Mouse (Mus musculus) heart, adult 2 months (tissue): ENCODE data around the gene Ang. TPM values are rescaled to one million over a fixed set of nuclear protein-coding genes. Genes with fewer than 3 reads are reported as not detected.

Experiments used
- DNase-seq, 2 experiments: peaks; one replicate each; pipeline ENCODE4 v3.0.0; 2021
- H3K27ac ChIP-seq: fragments of 200-600 bp; 2 replicates; pipeline ENCODE4 v1.8.1; 2022
- H3K27me3 ChIP-seq: fragments of 200-500 bp; 2 replicates; pipeline ENCODE4 v1.6.1; 2012; ENCODE audit warnings: mild to moderate bottlenecking, low read length, inconsistent platforms, mixed read lengths; ENCODE audit not compliant: control insufficient read depth, insufficient read depth
- H3K36me3 ChIP-seq: fragments of 200-500 bp; 2 replicates; pipeline ENCODE4 v1.6.1; 2012; ENCODE audit warnings: low read length, inconsistent platforms; ENCODE audit not compliant: control insufficient read depth, insufficient read depth
- H3K4me1 ChIP-seq: fragments of 200-500 bp; 2 replicates; pipeline ENCODE4 v1.6.1; 2011; ENCODE audit warnings: low read length; ENCODE audit not compliant: control insufficient read depth, insufficient read depth
- H3K4me3 ChIP-seq: fragments of 200-600 bp; 2 replicates; pipeline ENCODE4 v1.8.1; 2022
- H3K79me2 ChIP-seq: fragments of 200-500 bp; replicated peaks from 2 replicates; pipeline ENCODE4 v1.6.1; 2012; ENCODE audit warnings: mild to moderate bottlenecking, inconsistent platforms, low read length, moderate library complexity, mixed read lengths; ENCODE audit not compliant: control insufficient read depth, insufficient read depth
- H3K9ac ChIP-seq: fragments of 200-500 bp; 2 replicates; pipeline ENCODE4 v1.6.1; 2012; ENCODE audit warnings: low read depth, mild to moderate bottlenecking, control low read depth, inconsistent platforms, low read length, mixed read lengths
- CTCF ChIP-seq: fragments of 200-600 bp; IDR thresholded peaks from 2 replicates; pipeline ENCODE4 v1.8.1; 2022; ENCODE audit warnings: antibody characterized with exemption, mild to moderate bottlenecking, moderate library complexity
- EP300 ChIP-seq: fragments of 200-500 bp; IDR thresholded peaks from 2 replicates; pipeline ENCODE4 v1.6.1; 2011; ENCODE audit warnings: low read depth, low read length, control low read depth; ENCODE audit not compliant: insufficient read depth
- POLR2A ChIP-seq: fragments of 200-500 bp; IDR thresholded peaks from 2 replicates; pipeline ENCODE4 v1.6.1; 2011; ENCODE audit warnings: mild to moderate bottlenecking, low read depth, low read length, control low read depth; ENCODE audit not compliant: insufficient read depth
- WGBS: fragments of 180-500 bp; shearing (Covaris S2); methylation state at CpG from one replicate; pipeline ENCODE4 v1.1.7; 2018; 5-methylcytosine and 5-hydroxymethylcytosine counted together
- intact Hi-C: fragments of 180-260 bp; cut with DNase I; formaldehyde crosslinking; loops from one replicate; pipeline ENCODE4 v1.15.1; 2025
- long read RNA-seq: library from polyadenylated mRNA; stranded (forward); transcript quantifications from one replicate; pipeline ENCODE4 v2.0.0, GENCODE M21; 2021
- polyA plus RNA-seq: library from polyadenylated mRNA; depleted of rRNA; stranded (reverse); fragments of >200 nt; gene quantifications from 2 replicates; pipeline ENCODE4 v1.2.3, GENCODE M21; 2012; rRNA removed
- total RNA-seq, 2 experiments: library from RNA; stranded (reverse); gene quantifications; 2 replicates each; pipeline ENCODE4 v1.2.3; 2021

The Ang gene
- 10 to 100 TPM in 1 of 2 experiments, 1 to 10 TPM in 1; 5.6 to 10.2 TPM for total RNA-seq
- 10.8 and 12.1 TPM in 2 replicates for polyA plus RNA-seq
- long read RNA-seq, partial matches to known transcripts: 0 of 1 reads
- long read RNA-seq, other reads (novel, unspliced or antisense): 0 of 1 reads

- Histone ChIP-seq H3K4me1 (peaks cover 3% of the 10 kb centered on the region; the same call in 1 of the 2 replicates), H3K36me3 (no peaks in the 10 kb centered on the region; the same call in 1 of the 2 replicates), H3K27ac (peak within 1 kb of the TSS; percentile 96), H3K79me2 (no peaks in the 10 kb centered on the region), H3K4me3 (peak within 1 kb of the TSS; percentile 76), H3K27me3 (no peaks in the 10 kb centered on the region), H3K9ac (peak within 1 kb of the TSS; percentile 71)
- intact Hi-C loops: loop anchor here (1.0 kb wide), 1 partner anchor 284 kb away; the partner anchor contains the start of genes Ccnb1ip1 and Parp2
- TF ChIP-seq POLR2A (peak; percentile 67), CTCF (no peak), EP300 (no peak)
- peak; percentile 79 to 84 for DNase-seq
- WGBS: 9% methylated on average over 33 of the region's 33 CpGs
These were observed at the start of gene Ang, which contains the start of gene Rnase4 for GRCm38 (mm10) chr14:51090921-51091900. Gene Ang, plus strand, starts transcription at chr14:51091150. Gene Rnase4, plus strand, starts transcription at chr14:51091077.

- Histone ChIP-seq H3K4me1 (no peaks in the 10 kb centered on the region; the same call in 1 of the 2 replicates), H3K4me3 (no peak within 1 kb of the TSS), H3K27ac (no peak within 1 kb of the TSS), H3K9ac (no peak within 1 kb of the TSS), H3K79me2 (no peaks in the 10 kb centered on the region), H3K36me3 (no peaks in the 10 kb centered on the region), H3K27me3 (no peaks in the 10 kb centered on the region)
- TF ChIP-seq POLR2A: no peak
- no peak for TF ChIP-seq EP300
- no peak for TF ChIP-seq CTCF
- intact Hi-C loops: no loop called here
- no peak for DNase-seq
- WGBS: 90% methylated on average over 6 of the region's 6 CpGs
These were observed 49.2 kb upstream of the Ang start, which contains the start of gene Rnase9 for GRCm38 (mm10) chr14:51041769-51042168. Gene Rnase9, minus strand, starts transcription at chr14:51041869.

- H3K27me3 ChIP-seq: no peaks in the 10 kb centered on the region
- TF ChIP-seq CTCF: no peak
- no peak for TF ChIP-seq POLR2A
- no peak for TF ChIP-seq EP300
- no peak overlapping the region for H3K9ac ChIP-seq
- intact Hi-C loops: no loop called here
- no peaks in the 10 kb centered on the region for H3K36me3 ChIP-seq
- DNase-seq: no peak
- H3K4me3 ChIP-seq: no peak overlapping the region
- H3K27ac ChIP-seq: no peak overlapping the region
- H3K4me1 ChIP-seq: no peaks in the 10 kb centered on the region
- no peaks in the 10 kb centered on the region for H3K79me2 ChIP-seq
- WGBS: 21% methylated on average over 5 of the region's 5 CpGs
These were observed 43.1 kb upstream of the Ang start for GRCm38 (mm10) chr14:51047846-51048245.

GRCm38 (mm10) chr14:51050063-51050462 is 40.9 kb upstream of the Ang start, which contains the start of gene Rnase11:
Gene Rnase11, minus strand, starts transcription at chr14:51050163.
- Histone ChIP-seq H3K36me3 (no peaks in the 10 kb centered on the region), H3K79me2 (no peaks in the 10 kb centered on the region), H3K9ac (no peak within 1 kb of the TSS), H3K4me3 (no peak within 1 kb of the TSS), H3K27ac (no peak within 1 kb of the TSS), H3K27me3 (no peaks in the 10 kb centered on the region), H3K4me1 (no peaks in the 10 kb centered on the region)
- TF ChIP-seq EP300 (no peak), POLR2A (no peak)
- intact Hi-C loops: no loop called here
- DNase-seq: no peak
- 84% methylated on average over 2 of the region's 2 CpGs for WGBS

GRCm38 (mm10) chr14:51051941-51052340 is 39.0 kb upstream of the Ang start:
- Histone ChIP-seq H3K4me3 (no peak overlapping the region), H3K9ac (no peak overlapping the region), H3K79me2 (no peaks in the 10 kb centered on the region), H3K36me3 (no peaks in the 10 kb centered on the region), H3K4me1 (no peaks in the 10 kb centered on the region), H3K27me3 (no peaks in the 10 kb centered on the region), H3K27ac (no peak overlapping the region)
- 56% methylated on average over 5 of the region's 5 CpGs for WGBS
- intact Hi-C loops: loop anchor here (1.0 kb wide), 1 partner anchor 23 kb away; no protein-coding TSS in a partner anchor
- DNase-seq: no peak
- TF ChIP-seq CTCF: no peak
- TF ChIP-seq POLR2A: no peak
- no peak for TF ChIP-seq EP300
